Mouse (Mus musculus) MN1 (cell line): ENCODE measurements around the gene Ttc16.

Experiments used
- DNase-seq: peaks from one replicate; pipeline ENCODE4 v3.0.0-alpha.2; 2016; ENCODE audit warnings: low spot score

Ttc16 gene

GRCm38 (mm10) chr2:32779714-32780113 lies 4.3 kb upstream of the Ttc16 start:
- no peak for DNase-seq

DNA sequence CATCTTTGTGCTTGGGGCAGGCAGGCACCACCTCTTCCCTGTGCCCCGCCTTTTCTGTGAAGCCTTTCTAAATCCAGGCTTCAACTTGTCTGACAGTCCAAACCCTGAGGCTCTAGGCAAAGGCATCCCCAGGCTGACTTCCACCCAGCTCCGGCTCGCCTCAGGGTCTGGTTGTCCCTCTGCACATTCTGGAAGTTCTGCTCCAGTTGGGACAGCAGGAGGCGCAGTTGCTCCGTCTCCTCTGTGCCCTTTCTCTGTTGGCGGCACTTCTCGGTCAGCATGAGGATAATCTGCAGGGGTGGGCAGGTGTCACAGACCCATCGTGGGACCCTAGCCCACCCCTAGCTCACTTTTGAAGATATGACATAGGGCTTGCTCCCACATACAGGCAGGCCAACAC lies 3.7 kb upstream of the Ttc16 start:
- no peak for DNase-seq

DNA sequence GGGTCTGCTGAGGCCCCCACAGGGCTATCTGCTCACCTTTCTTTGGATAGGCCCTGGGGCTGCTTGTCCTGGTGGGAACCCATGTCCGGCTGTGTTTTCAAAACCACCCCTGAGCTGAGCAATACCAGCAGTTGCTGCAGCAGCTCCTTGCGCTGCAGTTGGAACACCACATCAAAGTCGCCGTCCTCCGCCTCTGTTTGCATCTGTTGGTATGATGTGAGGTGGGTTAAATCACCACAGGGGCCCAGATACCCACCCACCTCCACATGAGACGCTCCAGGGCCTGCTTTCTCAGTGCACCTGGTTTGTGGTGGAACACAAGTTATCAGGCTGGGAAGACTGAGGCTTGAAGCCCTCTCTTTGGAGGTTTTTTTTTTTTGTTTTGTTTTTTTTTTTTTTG lies 2.6 kb upstream of the Ttc16 start:
- no peak for DNase-seq

- peak; percentile 76 for DNase-seq
Measured at GRCm38 (mm10) chr2:32776192-32776591, 759 bp upstream of the Ttc16 start.

DNA sequence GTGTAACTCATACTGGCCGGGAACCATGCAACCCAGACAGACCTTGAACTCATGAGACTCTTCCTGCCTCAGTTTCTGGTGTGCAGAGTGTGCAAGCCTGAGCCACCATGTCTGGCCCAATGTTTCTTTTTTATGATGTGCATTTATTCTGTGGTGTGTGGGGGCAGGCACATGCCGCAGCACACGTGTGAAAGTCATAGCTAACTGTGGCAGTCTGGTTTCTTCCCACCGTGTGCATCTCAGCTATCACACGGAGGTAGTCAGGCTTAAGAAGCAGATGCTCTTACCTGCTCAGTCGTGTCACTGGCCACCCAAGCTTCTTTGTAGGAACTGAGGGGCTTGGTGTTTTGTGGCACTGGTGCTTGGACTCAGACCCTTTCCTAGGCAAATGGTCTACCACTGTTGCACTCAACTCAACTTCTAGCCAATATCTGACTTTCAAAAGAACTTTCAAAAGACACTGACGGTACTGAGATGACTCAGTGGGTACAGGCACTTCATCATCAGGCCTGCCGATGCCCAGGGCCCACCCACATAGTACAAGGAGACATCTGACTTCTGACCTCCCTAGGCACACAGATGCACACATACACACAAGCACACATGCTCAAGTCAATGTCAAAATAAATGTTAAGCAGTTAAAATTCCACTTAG lies 2.7 kb downstream of the Ttc16 start:
- no peak for DNase-seq

GRCm38 (mm10) chr2:32771886-32772285 lies 3.5 kb downstream of the Ttc16 start:
- no peak for DNase-seq

DNA sequence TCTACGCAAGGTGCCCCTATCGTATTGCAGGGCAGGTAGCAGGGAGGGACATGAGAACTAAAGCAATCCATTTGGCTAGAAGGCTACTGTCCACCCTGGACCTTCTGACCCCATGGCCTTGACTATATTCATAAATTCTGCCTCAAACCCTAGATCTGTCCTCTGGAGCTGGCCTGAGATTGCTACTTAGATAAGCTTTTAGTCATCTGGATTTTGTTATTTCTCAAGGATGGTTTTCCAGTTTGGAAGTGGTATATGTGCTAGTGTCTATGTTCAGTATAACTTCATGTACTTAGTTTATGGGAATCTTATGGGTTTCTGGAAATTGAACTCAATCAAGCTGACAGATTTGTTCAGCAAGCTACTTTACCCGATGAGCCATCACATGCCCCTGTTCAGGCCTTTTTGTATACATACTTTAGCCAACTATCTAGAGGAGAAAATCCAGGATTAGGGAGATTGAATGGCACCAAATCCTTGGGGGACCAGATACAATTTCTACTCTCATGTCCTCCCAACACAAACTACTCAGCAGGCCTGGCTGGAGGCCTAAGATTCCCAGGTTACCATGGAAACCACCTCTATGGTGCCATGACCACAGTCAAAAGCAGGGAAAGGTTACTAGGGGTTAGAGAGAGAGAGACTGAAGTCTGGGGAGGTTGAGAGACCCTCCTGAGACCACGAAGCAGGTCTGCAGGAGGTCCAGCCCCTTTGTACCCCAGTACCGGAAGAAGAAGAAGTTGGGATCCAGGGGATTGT lies 5.9 kb downstream of the Ttc16 start:
- DNase-seq: no peak

- DNase-seq: no peak
Measured at GRCm38 (mm10) chr2:32768661-32769285, 6.7 kb downstream of the Ttc16 start.

- DNase-seq: peak; percentile 59
Measured at GRCm38 (mm10) chr2:32767241-32767640, 8.2 kb downstream of the Ttc16 start.

DNA sequence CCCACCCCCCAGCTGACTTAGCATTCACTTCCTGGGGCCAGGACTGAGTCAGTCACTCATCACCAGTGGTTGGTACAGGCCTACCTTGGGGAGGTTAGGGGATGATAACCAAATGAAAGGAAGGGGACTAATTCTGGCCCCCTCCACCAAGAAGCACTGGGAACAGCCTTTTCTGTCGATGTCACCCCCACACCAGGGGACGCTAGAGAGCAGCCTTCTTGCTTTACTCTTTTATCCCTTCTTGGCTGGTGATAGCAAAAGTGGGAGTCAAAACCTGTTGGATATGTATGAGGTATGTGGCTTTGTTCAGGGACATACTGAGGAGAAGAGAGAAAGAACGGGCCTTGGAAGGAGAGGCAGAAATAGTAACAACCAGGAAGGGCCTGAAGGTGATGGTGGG lies 12.1 kb downstream of the Ttc16 start:
- DNase-seq: no peak

GRCm38 (mm10) chr2:32761859-32762258 lies 13.6 kb downstream of the Ttc16 start:
- DNase-seq: no peak

GRCm38 (mm10) chr2:32761361-32761760 lies 14.1 kb downstream of the Ttc16 start:
- DNase-seq: no peak

DNA sequence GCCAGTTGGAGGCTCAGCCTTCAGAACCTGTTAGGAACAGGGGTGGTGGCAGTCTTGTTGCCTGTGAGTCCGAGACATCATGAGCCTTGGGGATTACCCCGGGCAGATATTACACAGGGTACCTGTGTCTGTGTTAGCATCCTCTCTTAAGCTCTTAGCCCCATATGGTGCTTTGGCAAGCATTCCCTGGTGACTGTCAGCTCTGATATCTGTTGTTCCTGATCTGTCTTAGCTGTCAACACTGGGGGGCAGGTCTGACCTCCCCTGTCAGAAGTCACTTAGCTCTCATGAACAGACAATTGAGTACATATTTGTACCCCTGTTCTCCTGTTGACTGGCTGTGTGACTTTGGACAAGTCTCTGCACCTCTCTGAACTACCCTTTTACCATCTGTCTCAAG lies 16.4 kb downstream of the Ttc16 start:
- DNase-seq: no peak

- no peak for DNase-seq
Measured at GRCm38 (mm10) chr2:32758503-32758902, 16.9 kb downstream of the Ttc16 start.

GRCm38 (mm10) chr2:32757056-32757845 lies 18.2 kb downstream of the Ttc16 start, which contains the start of gene Tor2a:
Gene Tor2a (plus strand): TSS chr2:32757234.
- DNase-seq: peak; percentile 98

- DNase-seq: no peak
Measured at GRCm38 (mm10) chr2:32756674-32757055, 18.8 kb downstream of the Ttc16 start.

- peak; percentile 36 for DNase-seq
Measured at GRCm38 (mm10) chr2:32752181-32752580, 23.3 kb downstream of the Ttc16 start.

- no peak for DNase-seq
Measured at GRCm38 (mm10) chr2:32751665-32752033, 23.8 kb downstream of the Ttc16 start.

DNA sequence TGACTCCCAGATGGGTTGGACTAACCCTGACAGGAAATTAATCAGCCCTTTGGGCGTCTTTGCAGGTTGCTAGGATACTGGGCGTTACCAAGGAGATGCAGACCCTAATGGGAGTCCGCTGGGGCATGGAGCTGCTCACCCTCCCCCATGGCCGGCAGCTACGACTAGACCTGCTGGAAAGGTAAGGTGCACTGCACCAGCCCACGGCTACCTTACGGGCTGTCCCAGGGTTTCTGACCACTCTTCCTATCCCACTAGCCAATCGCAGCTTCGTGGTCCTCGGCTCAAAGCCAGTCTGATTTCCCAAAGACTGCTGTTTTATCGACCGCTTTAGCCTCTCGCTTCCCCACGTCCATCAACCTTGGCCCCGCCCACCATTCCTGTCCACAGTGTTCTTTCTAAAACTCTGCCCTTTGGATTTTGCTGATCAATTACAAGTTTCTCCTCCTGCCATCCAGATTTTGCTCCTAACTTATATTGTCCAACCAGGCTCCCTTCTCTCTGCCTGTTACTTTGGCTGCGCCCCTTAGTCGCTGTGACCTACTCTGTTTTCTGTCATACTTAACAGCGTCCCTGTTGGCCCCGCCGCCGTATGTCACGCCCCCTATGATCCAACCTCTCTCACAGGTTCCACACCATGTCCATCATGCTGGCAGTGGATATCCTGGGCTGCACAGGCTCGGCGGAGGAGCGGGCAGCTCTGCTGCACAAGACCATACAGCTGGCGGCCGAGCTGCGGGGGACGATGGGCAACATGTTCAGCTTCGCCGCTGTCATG lies 24.4 kb downstream of the Ttc16 start:
- peak; percentile 70 for DNase-seq

- no peak for DNase-seq
Measured at GRCm38 (mm10) chr2:32750199-32750598, 25.2 kb downstream of the Ttc16 start.

DNA sequence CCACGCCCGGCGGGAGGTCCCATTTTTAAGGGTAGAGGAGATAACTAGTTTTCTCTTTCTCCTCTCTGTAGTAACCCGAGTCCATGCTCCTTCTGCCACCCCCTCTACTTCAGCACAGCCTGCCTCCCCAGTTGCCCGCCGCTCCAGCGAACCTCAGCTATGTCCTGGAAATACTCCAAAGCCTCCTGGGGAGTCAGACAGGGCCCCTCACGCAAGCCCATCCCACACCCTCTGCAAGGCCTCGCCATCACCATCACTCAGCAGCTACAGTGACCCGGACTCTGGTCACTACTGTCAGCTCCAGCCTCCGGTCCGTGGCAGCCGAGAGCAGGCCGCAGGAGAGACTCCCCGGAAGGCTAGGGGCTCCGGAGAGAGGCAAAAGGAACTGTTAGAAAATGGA lies 26.4 kb downstream of the Ttc16 start:
- no peak for DNase-seq
